Mouse (Mus musculus) E14TG2a.4 (cell line): ENCODE data around the gene Ypel2.

ENCODE experiments used
- H3K27me3 ChIP-seq: 2 replicates; pipeline ENCODE4 v1.6.1; 2014; ENCODE audit warnings: low read length, control low read depth; ENCODE audit not compliant: insufficient read depth
- H3K36me3 ChIP-seq: 2 replicates; pipeline ENCODE4 v1.6.1; 2014; ENCODE audit warnings: low read length, control low read depth; ENCODE audit not compliant: insufficient read depth
- H3K4me1 ChIP-seq: replicated peaks from 2 replicates; pipeline ENCODE4 v1.6.1; 2014; ENCODE audit warnings: low read depth, low read length, control low read depth
- H3K4me3 ChIP-seq: replicated peaks from 2 replicates; pipeline ENCODE4 v1.5.1; 2014; ENCODE audit warnings: mild to moderate bottlenecking, low read length
- H3K9me3 ChIP-seq: 2 replicates; pipeline ENCODE4 v1.6.1; 2014; ENCODE audit warnings: low read length, control low read depth
- CTCF ChIP-seq: conservative IDR thresholded peaks from 2 replicates; pipeline ENCODE4 v1.5.1; 2014; ENCODE audit warnings: low read length
- NANOG ChIP-seq: IDR thresholded peaks from 2 replicates; pipeline ENCODE4 v1.6.1; 2014; ENCODE audit warnings: borderline replicate concordance, low read length, mixed read lengths
- POU5F1 ChIP-seq: IDR thresholded peaks from 2 replicates; pipeline ENCODE4 v1.6.1; 2014; ENCODE audit warnings: low read length, borderline replicate concordance

The Ypel2 gene

DNA sequence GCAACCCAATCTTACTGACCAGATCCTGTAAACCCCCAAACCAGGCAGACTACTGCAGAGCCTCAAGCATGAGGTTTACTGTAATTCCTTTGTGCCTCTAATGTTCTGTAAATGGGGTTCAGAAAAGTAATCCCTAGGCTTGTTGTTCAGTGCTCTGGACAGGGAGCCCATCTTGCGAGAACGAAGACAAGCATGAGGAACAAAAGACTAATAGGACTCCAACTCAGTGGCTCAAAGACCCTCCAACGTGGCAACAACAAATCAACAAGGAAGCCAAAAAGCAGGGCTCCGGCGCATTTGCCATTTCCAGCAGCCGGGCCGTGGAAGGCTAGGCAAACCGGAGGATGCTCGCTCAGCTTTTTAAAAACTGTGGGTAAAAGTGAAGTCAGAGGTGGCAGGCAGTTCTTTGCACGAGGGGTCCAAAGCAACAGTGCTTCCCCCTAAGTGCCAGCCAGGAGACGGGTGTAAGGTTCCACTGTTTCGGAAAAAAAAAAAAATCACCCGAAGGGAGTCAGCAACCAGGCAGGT is 982 bp downstream of the Ypel2 start:
- Histone ChIP-seq H3K9me3 (no peaks in the 10 kb centered on the region), H3K27me3 (peaks cover 13% of the 10 kb centered on the region), H3K4me1 (peaks cover 80% of the 10 kb centered on the region), H3K4me3 (peak overlapping the region; percentile 100), H3K36me3 (no peaks in the 10 kb centered on the region)
- TF ChIP-seq CTCF (no peak), POU5F1 (no peak), NANOG (no peak)

DNA sequence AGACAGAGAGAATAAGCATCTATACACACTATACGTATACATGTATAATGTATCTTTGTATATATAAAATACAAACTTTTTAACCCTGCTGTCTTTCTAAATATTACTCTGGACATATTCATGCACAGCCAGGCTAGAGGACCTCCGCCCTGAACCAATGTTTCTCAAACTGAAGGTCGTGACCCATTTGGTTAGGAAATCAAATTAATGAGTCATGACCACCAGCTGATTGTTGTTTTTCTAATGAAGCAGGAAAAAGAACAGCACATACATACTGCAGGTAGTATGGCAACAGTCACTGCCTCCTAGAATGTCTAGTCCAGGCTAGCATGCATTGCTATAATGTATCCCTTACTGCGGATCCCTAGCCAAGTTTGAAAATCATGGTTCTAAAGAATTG is 2.3 kb downstream of the Ypel2 start:
- Histone ChIP-seq H3K27me3 (peaks cover 11% of the 10 kb centered on the region), H3K9me3 (no peaks in the 10 kb centered on the region), H3K4me1 (peaks cover 76% of the 10 kb centered on the region), H3K4me3 (no peak overlapping the region), H3K36me3 (no peaks in the 10 kb centered on the region)
- no peak for TF ChIP-seq POU5F1
- no peak for TF ChIP-seq CTCF
- TF ChIP-seq NANOG: no peak

GRCm38 (mm10) chr11:86990309-86990708 is 3.2 kb downstream of the Ypel2 start:
- Histone ChIP-seq H3K36me3 (no peaks in the 10 kb centered on the region), H3K4me3 (0 out of 2 replicates have a peak overlapping the region, but pooled peaks have one; percentile 32), H3K27me3 (peaks cover 11% of the 10 kb centered on the region), H3K4me1 (peaks cover 68% of the 10 kb centered on the region), H3K9me3 (no peaks in the 10 kb centered on the region)
- TF ChIP-seq CTCF (no peak), POU5F1 (no peak), NANOG (no peak)

GRCm38 (mm10) chr11:86984990-86985389 is 8.5 kb downstream of the Ypel2 start:
- no peaks in the 10 kb centered on the region for H3K9me3 ChIP-seq
- TF ChIP-seq CTCF (no peak), POU5F1 (no peak), NANOG (no peak)

GRCm38 (mm10) chr11:86983056-86983455 is 10.5 kb downstream of the Ypel2 start:
- no peak for TF ChIP-seq POU5F1
- Histone ChIP-seq H3K27me3 (no peaks in the 10 kb centered on the region), H3K4me3 (no peak overlapping the region), H3K36me3 (no peaks in the 10 kb centered on the region), H3K9me3 (no peaks in the 10 kb centered on the region), H3K4me1 (peaks cover 13% of the 10 kb centered on the region)

More at GRCm38 (mm10) chr11:86984990-86985389, 8.5 kb downstream of the Ypel2 start:
- H3K4me1 ChIP-seq: peaks cover 31% of the 10 kb centered on the region
- no peak overlapping the region for H3K4me3 ChIP-seq
- H3K27me3 ChIP-seq: no peaks in the 10 kb centered on the region
- H3K36me3 ChIP-seq: no peaks in the 10 kb centered on the region

GRCm38 (mm10) chr11:86981229-86981791 is 12.2 kb downstream of the Ypel2 start:
- no peaks in the 10 kb centered on the region for H3K27me3 ChIP-seq
- no peak overlapping the region for H3K4me3 ChIP-seq
- peaks cover 4% of the 10 kb centered on the region; the same call in 1 of the 2 replicates for H3K36me3 ChIP-seq
- TF ChIP-seq NANOG (no peak), POU5F1 (no peak), CTCF (no peak)
- no peaks in the 10 kb centered on the region for H3K9me3 ChIP-seq
- H3K4me1 ChIP-seq: peaks cover 7% of the 10 kb centered on the region; the same call in 1 of the 2 replicates

DNA sequence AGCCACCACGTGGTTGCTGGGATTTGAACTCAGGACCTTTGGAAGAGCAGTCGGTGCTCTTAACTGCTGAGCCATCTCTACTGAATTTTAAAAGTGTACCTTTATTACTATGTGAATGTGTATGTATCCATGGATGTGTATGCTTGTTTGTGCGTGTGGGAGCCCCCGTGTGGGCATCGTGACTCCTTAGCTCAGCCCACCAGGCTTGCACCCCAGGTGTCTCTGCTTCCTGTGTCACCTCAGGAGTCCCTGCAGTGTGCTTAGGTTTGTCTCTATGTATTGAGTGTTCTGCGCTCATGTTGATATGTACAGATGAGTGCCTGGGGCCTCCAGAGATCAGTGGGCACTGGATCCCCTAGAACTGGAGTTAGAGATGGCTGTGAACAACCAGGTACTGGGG is 13.0 kb downstream of the Ypel2 start:
- Histone ChIP-seq H3K9me3 (no peaks in the 10 kb centered on the region), H3K36me3 (peaks cover 4% of the 10 kb centered on the region; the same call in 1 of the 2 replicates), H3K27me3 (no peaks in the 10 kb centered on the region), H3K4me3 (no peak overlapping the region), H3K4me1 (peaks cover 15% of the 10 kb centered on the region)
- no peak for TF ChIP-seq POU5F1
- no peak for TF ChIP-seq NANOG

- H3K36me3 ChIP-seq: peaks cover 4% of the 10 kb centered on the region; the same call in 1 of the 2 replicates
- H3K4me1 ChIP-seq: peaks cover 22% of the 10 kb centered on the region
- TF ChIP-seq NANOG (no peak), CTCF (no peak), POU5F1 (no peak)
- no peak overlapping the region for H3K4me3 ChIP-seq
- no peaks in the 10 kb centered on the region for H3K27me3 ChIP-seq
- H3K9me3 ChIP-seq: no peaks in the 10 kb centered on the region
Measured at GRCm38 (mm10) chr11:86979799-86980198, 13.7 kb downstream of the Ypel2 start.

- H3K4me1 ChIP-seq: peaks cover 40% of the 10 kb centered on the region
- H3K4me3 ChIP-seq: no peak overlapping the region
- peaks cover 8% of the 10 kb centered on the region; the same call in 1 of the 2 replicates for H3K36me3 ChIP-seq
- H3K27me3 ChIP-seq: no peaks in the 10 kb centered on the region
- TF ChIP-seq CTCF (no peak), NANOG (no peak), POU5F1 (no peak)
- H3K9me3 ChIP-seq: no peaks in the 10 kb centered on the region
Measured at GRCm38 (mm10) chr11:86977242-86977641, 16.3 kb downstream of the Ypel2 start.
